Mouse (Mus musculus) stomach, postnatal 0 days (tissue): ENCODE measurements around the gene Pdcl3. TPM values are rescaled to one million over a fixed set of nuclear protein-coding genes. Genes with fewer than 3 reads are reported as not detected.
"Not testable (repeated sequence)": the region's sequence is repeated elsewhere in the genome, so short reads cannot be mapped to it uniquely, and the experiment has no call there.

ENCODE experiments used
- ATAC-seq: fragments of 200-750 bp; cut with Nextera tagmentation; 2 replicates; pipeline ENCODE4 v1.8.0; 2017; ENCODE audit not compliant: low FRiP score, low TSS enrichment
- DNase-seq: peaks from one replicate; pipeline ENCODE4 v3.0.0-alpha.2; 2016; ENCODE audit warnings: low spot score
- H3K27ac ChIP-seq: fragments of 300-500 bp; sonication (generic); replicated peaks from 2 replicates; pipeline ENCODE4 v1.5.1; 2014; ENCODE audit warnings: mild to moderate bottlenecking, control low read depth
- H3K27me3 ChIP-seq: fragments of 300-500 bp; sonication (generic); 2 replicates; pipeline ENCODE4 v1.6.1; 2014; ENCODE audit warnings: low read length; ENCODE audit not compliant: control insufficient read depth, insufficient read depth
- H3K36me3 ChIP-seq: fragments of 300-500 bp; sonication (generic); 2 replicates; pipeline ENCODE4 v1.6.1; 2014; ENCODE audit warnings: low read length, mixed read lengths; ENCODE audit not compliant: control insufficient read depth, insufficient read depth
- H3K4me1 ChIP-seq: fragments of 300-500 bp; sonication (generic); replicated peaks from 2 replicates; pipeline ENCODE4 v1.6.1; 2014; ENCODE audit warnings: antibody characterized with exemption; ENCODE audit not compliant: control insufficient read depth, insufficient read depth
- H3K4me2 ChIP-seq: fragments of 300-500 bp; sonication (generic); replicated peaks from 2 replicates; pipeline ENCODE4 v1.6.1; 2014; ENCODE audit warnings: low read depth, mild to moderate bottlenecking, control low read depth, moderate library complexity
- H3K4me3 ChIP-seq: fragments of 300-500 bp; sonication (generic); 2 replicates; pipeline ENCODE4 v1.5.1; 2014; ENCODE audit warnings: low read depth, low read length, control low read depth
- H3K9ac ChIP-seq: fragments of 300-500 bp; sonication (generic); 2 replicates; pipeline ENCODE4 v1.6.1; 2014; ENCODE audit warnings: mild to moderate bottlenecking, low read length, control low read depth, mixed read lengths
- H3K9me3 ChIP-seq: fragments of 300-500 bp; sonication (generic); 2 replicates; pipeline ENCODE4 v1.6.1; 2016; ENCODE audit warnings: low read length; ENCODE audit not compliant: control insufficient read depth
- CTCF ChIP-seq: IDR thresholded peaks from 2 replicates; pipeline ENCODE4 v1.5.1; 2016; ENCODE audit warnings: antibody characterized with exemption, low read depth, mild to moderate bottlenecking, moderate library complexity
- EP300 ChIP-seq: optimal IDR thresholded peaks from 2 replicates; pipeline ENCODE3; 2016; ENCODE audit warnings: antibody characterized with exemption
- WGBS: fragments of 180-500 bp; shearing (Covaris S2); extraction: QIAGEN DNeasy Blood & Tissue Kit; methylation state at CpG from one replicate; pipeline ENCODE4 v1.1.7; 2014; 5-methylcytosine and 5-hydroxymethylcytosine counted together
- polyA plus RNA-seq: library from polyadenylated mRNA; unstranded; fragments of >200 nt; fragmentation: Nextera tagmentation; extraction: Ambion mirVana; gene quantifications from 2 replicates; pipeline ENCODE4 v1.2.1, GENCODE M21; 2015

The Pdcl3 gene
- polyA plus RNA-seq, 1 experiment from 2014 or later: 155 TPM

DNA sequence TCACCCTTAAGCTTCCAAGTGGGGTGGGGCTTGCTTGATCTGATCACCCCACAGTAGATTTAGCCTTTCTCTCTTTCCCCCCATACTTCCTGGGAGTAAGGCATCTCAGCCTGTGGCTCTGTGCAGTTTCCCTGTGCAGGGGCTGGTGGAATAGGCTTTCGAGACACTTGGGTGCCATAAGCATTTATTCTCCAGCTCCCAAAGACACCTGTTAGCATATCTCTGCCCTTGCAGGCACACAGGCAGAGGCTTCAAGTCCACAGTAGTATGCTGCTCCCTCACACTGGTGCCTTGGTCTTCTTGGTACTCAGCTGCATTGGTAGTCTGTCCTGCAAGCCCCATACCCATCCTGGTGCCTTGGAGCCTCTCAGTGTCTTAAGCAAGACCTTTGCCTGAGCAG, 40.4 kb downstream of the Pdcl3 start:
- ATAC-seq (no peak), DNase-seq (no peak)
- Histone ChIP-seq H3K27me3 (no peaks in the 10 kb centered on the region), H3K9me3 (no peaks in the 10 kb centered on the region), H3K4me2 (no peak overlapping the region), H3K9ac (no peak overlapping the region), H3K27ac (no peak overlapping the region), H3K4me3 (no peak overlapping the region), H3K36me3 (no peaks in the 10 kb centered on the region), H3K4me1 (no peaks in the 10 kb centered on the region)
- WGBS: 100% methylated on average over 1 of the region's 1 CpGs
- TF ChIP-seq EP300 (no peak), CTCF (no peak)

DNA sequence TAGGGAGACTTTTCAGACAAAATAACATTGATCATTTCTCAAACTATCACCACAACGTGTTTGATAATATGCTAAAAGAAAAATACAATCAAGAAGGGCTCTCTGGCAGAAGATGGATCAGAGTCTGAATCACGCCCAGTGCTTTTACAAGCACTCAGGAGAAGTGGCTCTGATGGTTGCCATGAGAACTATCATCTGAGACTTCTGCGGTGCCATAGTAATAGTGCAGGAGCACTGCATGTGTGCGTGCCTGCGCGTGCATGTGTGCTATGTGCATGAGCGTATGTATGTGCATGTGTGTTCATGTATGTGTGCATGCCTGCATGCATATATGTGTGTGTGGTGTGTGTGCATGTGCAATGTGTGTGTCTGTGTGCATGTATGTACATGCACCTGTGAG, 43.8 kb downstream of the Pdcl3 start:
- Histone ChIP-seq H3K27me3 (no peaks in the 10 kb centered on the region), H3K9ac (no peak overlapping the region), H3K36me3 (no peaks in the 10 kb centered on the region), H3K4me2 (no peak overlapping the region), H3K4me1 (no peaks in the 10 kb centered on the region), H3K27ac (no peak overlapping the region), H3K9me3 (no peaks in the 10 kb centered on the region), H3K4me3 (no peak overlapping the region)
- ATAC-seq: no peak
- TF ChIP-seq EP300 (no peak), CTCF (no peak)
- WGBS: 73% methylated on average over 7 of the region's 7 CpGs
- DNase-seq: no peak

DNA sequence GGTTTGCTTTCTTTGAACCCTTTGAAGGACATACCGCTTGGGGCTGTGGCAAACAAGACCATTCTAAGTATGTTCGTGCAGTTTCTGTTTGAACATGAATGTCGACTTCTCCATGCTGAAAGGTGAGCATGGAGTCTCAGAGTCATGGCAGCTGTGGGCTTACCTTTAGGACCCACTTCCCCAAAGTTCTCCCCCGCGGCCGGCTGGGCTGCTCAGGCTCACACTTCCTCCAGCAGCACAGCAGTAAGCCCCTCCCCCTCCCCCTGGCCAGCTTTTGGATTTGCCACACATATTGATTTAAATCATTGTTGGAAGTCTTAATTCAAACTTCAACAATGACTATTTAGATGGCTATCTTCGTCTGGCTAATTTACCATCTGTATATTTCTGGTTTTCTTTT, 44.7 kb downstream of the Pdcl3 start:
- H3K9ac ChIP-seq: no peak overlapping the region
- no peaks in the 10 kb centered on the region for H3K27me3 ChIP-seq
- H3K4me1 ChIP-seq: no peaks in the 10 kb centered on the region
- ATAC-seq (no peak), DNase-seq (no peak)
- H3K27ac ChIP-seq: no peak overlapping the region
- TF ChIP-seq EP300: no peak
- TF ChIP-seq CTCF: no peak
- WGBS: 14% methylated on average over 7 of the region's 7 CpGs
- peak overlapping the region; percentile 15; the same call in 1 of the 2 replicates for H3K4me3 ChIP-seq
- H3K9me3 ChIP-seq: no peaks in the 10 kb centered on the region
- H3K36me3 ChIP-seq: no peaks in the 10 kb centered on the region
- peak overlapping the region; percentile 44 for H3K4me2 ChIP-seq

DNA sequence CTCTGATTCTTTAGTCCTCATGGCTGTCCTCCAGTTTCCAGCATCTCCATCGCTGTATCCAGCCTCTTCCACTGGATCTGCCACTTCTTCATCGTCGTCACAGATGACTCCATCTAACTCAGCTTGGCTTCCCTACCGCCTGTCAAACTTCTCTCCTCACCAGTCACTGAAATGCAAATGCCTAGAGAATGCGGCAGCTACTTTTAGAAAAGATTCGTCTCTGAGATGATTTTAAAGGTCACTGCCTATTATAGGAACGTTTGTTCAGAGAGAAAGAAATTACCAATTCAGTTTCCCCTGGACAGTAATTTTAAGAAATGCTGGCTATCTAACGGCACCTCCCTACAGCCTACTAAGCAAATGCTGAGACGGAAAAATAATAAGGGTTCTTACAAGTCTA, 50.4 kb downstream of the Pdcl3 start:
- Histone ChIP-seq H3K27ac (no peak overlapping the region), H3K4me2 (no peak overlapping the region), H3K4me3 (no peak overlapping the region), H3K4me1 (no peaks in the 10 kb centered on the region), H3K9me3 (no peaks in the 10 kb centered on the region), H3K27me3 (no peaks in the 10 kb centered on the region), H3K36me3 (no peaks in the 10 kb centered on the region), H3K9ac (no peak overlapping the region)
- WGBS: 84% methylated on average over 9 of the region's 9 CpGs
- ATAC-seq (no peak), DNase-seq (no peak)
- no peak for TF ChIP-seq CTCF

DNA sequence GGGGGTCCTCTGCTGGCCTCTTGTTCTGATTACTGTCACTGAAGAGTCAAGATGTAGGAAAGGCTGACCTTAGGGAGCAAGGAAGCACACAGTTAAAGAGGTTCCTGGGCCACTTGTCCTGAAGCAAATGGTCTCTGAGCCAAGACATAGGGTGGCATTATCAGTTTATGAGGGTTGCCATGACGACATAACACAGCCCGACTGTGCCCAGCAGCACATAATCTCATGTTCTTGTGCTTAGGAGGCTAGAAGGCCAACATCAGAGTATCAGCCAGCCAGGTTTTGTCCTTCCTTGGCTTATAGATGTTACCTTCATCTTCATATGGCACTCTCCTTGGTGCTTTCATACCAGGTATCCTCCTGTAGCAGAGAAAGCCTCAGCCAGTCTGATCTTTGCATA, 56.8 kb downstream of the Pdcl3 start:
- H3K4me1 ChIP-seq: no peaks in the 10 kb centered on the region
- WGBS: 48% methylated on average over 2 of the region's 2 CpGs
- ATAC-seq (peak; percentile 61; the same call in 1 of the 2 replicates), DNase-seq (peak; percentile 18)
- no peaks in the 10 kb centered on the region for H3K36me3 ChIP-seq
- H3K27ac ChIP-seq: no peak overlapping the region
- no peak overlapping the region for H3K4me2 ChIP-seq
- H3K9ac ChIP-seq: no peak overlapping the region
- H3K27me3 ChIP-seq: no peaks in the 10 kb centered on the region
- H3K4me3 ChIP-seq: no peak overlapping the region
- no peak for TF ChIP-seq EP300
- H3K9me3 ChIP-seq: no peaks in the 10 kb centered on the region

DNA sequence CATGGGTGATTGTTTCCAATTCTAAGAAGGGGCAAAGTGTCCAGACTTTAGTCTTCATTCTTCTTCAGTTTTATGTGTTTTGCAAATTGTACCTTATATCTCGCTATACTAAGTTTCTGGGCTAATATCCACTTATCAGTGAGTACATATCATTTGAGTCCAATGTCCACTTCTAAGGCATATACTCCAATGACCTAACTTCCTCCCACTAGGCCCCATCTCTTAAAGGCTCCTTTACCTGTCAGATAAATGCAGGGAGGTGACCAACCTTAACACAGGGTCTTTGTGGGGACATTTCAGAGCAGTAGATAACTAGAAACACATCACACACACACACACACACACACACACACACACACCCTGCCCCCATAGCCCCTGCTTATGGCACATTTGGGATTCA, 59.0 kb downstream of the Pdcl3 start:
- not testable (repeated sequence) for DNase-seq, ATAC-seq

DNA sequence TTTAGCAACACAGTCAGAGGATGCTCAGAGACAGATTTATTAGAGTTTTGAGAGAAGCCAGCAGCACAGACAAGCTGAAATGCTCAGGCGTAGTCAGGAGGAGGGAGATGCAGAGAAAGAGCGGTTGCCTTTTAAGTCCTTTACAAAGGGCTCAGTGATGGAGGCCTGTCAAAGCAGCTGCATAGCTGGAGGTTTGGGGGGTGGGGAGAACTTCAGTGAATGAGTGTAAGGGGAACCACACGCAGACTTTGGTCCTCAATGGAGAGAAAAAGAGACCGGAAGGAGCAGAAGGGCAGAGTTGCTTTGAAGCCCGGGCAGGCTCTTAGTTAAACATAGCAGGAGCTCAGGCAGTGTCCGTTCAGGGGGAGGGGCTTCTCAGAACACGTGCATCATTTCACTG, 61.3 kb downstream of the Pdcl3 start:
- Histone ChIP-seq H3K27me3 (no peaks in the 10 kb centered on the region), H3K9ac (no peak overlapping the region), H3K4me1 (no peaks in the 10 kb centered on the region), H3K9me3 (no peaks in the 10 kb centered on the region), H3K4me3 (no peak overlapping the region), H3K4me2 (no peak overlapping the region), H3K36me3 (no peaks in the 10 kb centered on the region), H3K27ac (no peak overlapping the region)
- ATAC-seq: no peak
- no peak for DNase-seq
- WGBS: 28% methylated on average over 7 of the region's 7 CpGs
- TF ChIP-seq EP300 (no peak), CTCF (no peak)

More for the DNA sequence above, 59.0 kb downstream of the Pdcl3 start:
- not testable (repeated sequence) for H3K9me3 ChIP-seq, H3K27ac ChIP-seq, H3K4me3 ChIP-seq, H3K27me3 ChIP-seq, H3K9ac ChIP-seq, H3K4me2 ChIP-seq, H3K4me1 ChIP-seq, H3K36me3 ChIP-seq
- WGBS: 63% methylated on average over 1 of the region's 1 CpGs

Other genes starting within 250 kb of the Pdcl3 start
- 0.46 and 0.54 TPM in 2 replicates for gene Lonrf2, start 148.9 kb upstream of the Pdcl3 start, polyA plus RNA-seq
- gene Chst10, start 87.4 kb upstream of the Pdcl3 start, polyA plus RNA-seq: 1.3 and 1.8 TPM in 2 replicates
- gene Nms, start 46.5 kb upstream of the Pdcl3 start, polyA plus RNA-seq: not detected in 2 replicates
- gene Npas2, start 208.1 kb downstream of the Pdcl3 start, polyA plus RNA-seq: 1.7 and 2.3 TPM in 2 replicates